Mouse (Mus musculus) ES-E14 (cell line): ENCODE measurements around the gene Tm7sf3. TPM values are rescaled to one million over a fixed set of nuclear protein-coding genes. Genes with fewer than 3 reads are reported as not detected.

Experiments
- DNase-seq: peaks from one replicate; pipeline ENCODE4 v3.0.0-alpha.2; 2013; ENCODE audit warnings: low read depth, low spot score
- H3K27ac ChIP-seq: 2 replicates; pipeline ENCODE4 v1.5.1; 2012; ENCODE audit warnings: low read depth, mild to moderate bottlenecking, low read length, moderate library complexity, mixed read lengths; ENCODE audit not compliant: poor library complexity, insufficient read depth, severe bottlenecking
- H3K36me3 ChIP-seq: 2 replicates; pipeline ENCODE4 v1.6.1; 2012; ENCODE audit warnings: mild to moderate bottlenecking, low read length, moderate library complexity, mixed read lengths; ENCODE audit not compliant: control insufficient read depth, poor library complexity, insufficient read depth, severe bottlenecking
- H3K4me1 ChIP-seq, 2 experiments: fragments of 150-350 bp in 1 of 2; sonication (generic) in 1 of 2; 2 replicates each; pipeline ENCODE4 v1.6.1; 2012; ENCODE audit warnings: low read length in 2 of 2, mild to moderate bottlenecking in 1 of 2, mixed read lengths in 1 of 2; ENCODE audit not compliant: control insufficient read depth in 2 of 2, insufficient read depth in 2 of 2, poor library complexity in 1 of 2
- H3K4me3 ChIP-seq, 2 experiments: fragments of 150-350 bp in 1 of 2; sonication (generic) in 1 of 2; 2 replicates each; pipeline ENCODE4 v1.5.1; 2012; ENCODE audit warnings: low read length in 2 of 2, low read depth in 1 of 2, mild to moderate bottlenecking in 1 of 2, mixed read lengths in 1 of 2; ENCODE audit not compliant: insufficient read depth in 1 of 2, poor library complexity in 1 of 2, severe bottlenecking in 1 of 2
- H3K9ac ChIP-seq: 2 replicates; pipeline ENCODE4 v1.6.1; 2012; ENCODE audit warnings: low read depth, mild to moderate bottlenecking, low read length, mixed read lengths; ENCODE audit not compliant: poor library complexity, insufficient read depth, severe bottlenecking
- H3K9me3 ChIP-seq: fragments of 150-350 bp; sonication (generic); 2 replicates; pipeline ENCODE4 v1.6.1; 2012; ENCODE audit warnings: low read depth, mild to moderate bottlenecking, low read length; ENCODE audit not compliant: control insufficient read depth, insufficient read depth
- CHD2 ChIP-seq: IDR thresholded peaks from 2 replicates; pipeline ENCODE4 v1.6.1; 2014; ENCODE audit warnings: mild to moderate bottlenecking, low read depth, low read length, inconsistent platforms
- HCFC1 ChIP-seq: IDR thresholded peaks from 2 replicates; pipeline ENCODE4 v1.6.1; 2012; ENCODE audit warnings: low read length, inconsistent platforms, borderline replicate concordance; ENCODE audit not compliant: insufficient read depth
- MAFK ChIP-seq: IDR thresholded peaks from 2 replicates; pipeline ENCODE4 v1.6.1; 2014; ENCODE audit warnings: mild to moderate bottlenecking, low read depth, low read length, inconsistent platforms; ENCODE audit not compliant: insufficient read depth
- ZC3H11A ChIP-seq: IDR thresholded peaks from 2 replicates; pipeline ENCODE4 v1.6.1; 2012; ENCODE audit warnings: low read depth, mild to moderate bottlenecking, inconsistent platforms, low read length, borderline replicate concordance
- ZNF384 ChIP-seq: IDR thresholded peaks from 2 replicates; pipeline ENCODE4 v1.6.1; 2012; ENCODE audit warnings: low read depth, low read length, inconsistent platforms
- in situ Hi-C, 2 experiments: fragments of 600-800 bp; cut with MboI; formaldehyde crosslinking; loops; one replicate each; pipeline ENCODE4 v1.15.1; 2025; ENCODE audit warnings: low sequenced_read_pairs in 2 of 2, inconsistent platforms in 1 of 2; ENCODE audit not compliant: unreplicated experiment in 2 of 2
- total RNA-seq: library from RNA; depleted of rRNA; stranded (reverse); fragments of 300-350 nt; gene quantifications from 2 replicates; pipeline ENCODE4 v1.2.3, GENCODE M21; 2012

The Tm7sf3 gene
- total RNA-seq, 1 experiment, result 99.6 TPM

GRCm38 (mm10) chr6:146664116-146664515, 21.5 kb upstream of the Tm7sf3 start:
- in situ Hi-C loops, result no loop called here
- Histone ChIP-seq H3K36me3 (no peaks in the 10 kb centered on the region), H3K4me1 (no peaks in the 10 kb centered on the region), H3K4me3 (no peak overlapping the region), H3K9ac (no peak overlapping the region), H3K27ac (no peak overlapping the region), H3K9me3 (no peaks in the 10 kb centered on the region)
- DNase-seq, result no peak
- no peak for TF ChIP-seq CHD2
- no peak for TF ChIP-seq ZC3H11A
- no peak for TF ChIP-seq MAFK
- TF ChIP-seq HCFC1, result no peak
- TF ChIP-seq ZNF384, result no peak

GRCm38 (mm10) chr6:146662679-146663078, 20.1 kb upstream of the Tm7sf3 start:
- DNase-seq, result peak; percentile 44
- Histone ChIP-seq H3K9ac (no peak overlapping the region), H3K4me1 (no peaks in the 10 kb centered on the region), H3K36me3 (no peaks in the 10 kb centered on the region), H3K27ac (no peak overlapping the region), H3K9me3 (no peaks in the 10 kb centered on the region), H3K4me3 (no peak overlapping the region)
- in situ Hi-C loops, result no loop called here
- TF ChIP-seq ZNF384, result 0 out of 2 replicates have a peak, but pooled peaks have one; percentile 18
- TF ChIP-seq CHD2, result no peak
- TF ChIP-seq ZC3H11A, result 0 out of 2 replicates have a peak, but pooled peaks have one; percentile 24

GRCm38 (mm10) chr6:146661655-146662054, 19.0 kb upstream of the Tm7sf3 start:
- no peak overlapping the region for H3K27ac ChIP-seq
- H3K9ac ChIP-seq, result no peak overlapping the region
- TF ChIP-seq ZNF384 (no peak), CHD2 (no peak), HCFC1 (no peak), MAFK (no peak), ZC3H11A (no peak)
- no peaks in the 10 kb centered on the region for H3K9me3 ChIP-seq
- in situ Hi-C loops, result no loop called here
- no peaks in the 10 kb centered on the region for H3K4me1 ChIP-seq
- no peaks in the 10 kb centered on the region for H3K36me3 ChIP-seq
- H3K4me3 ChIP-seq, result no peak overlapping the region
- DNase-seq, result no peak

GRCm38 (mm10) chr6:146660591-146660990, 18.0 kb upstream of the Tm7sf3 start:
- Histone ChIP-seq H3K9me3 (no peaks in the 10 kb centered on the region), H3K27ac (no peak overlapping the region), H3K9ac (no peak overlapping the region), H3K36me3 (no peaks in the 10 kb centered on the region), H3K4me3 (no peak overlapping the region), H3K4me1 (no peaks in the 10 kb centered on the region)
- no peak for DNase-seq
- in situ Hi-C loops, result no loop called here
- no peak for TF ChIP-seq MAFK

GRCm38 (mm10) chr6:146653197-146653596, 10.6 kb upstream of the Tm7sf3 start:
- Histone ChIP-seq H3K9me3 (no peaks in the 10 kb centered on the region), H3K4me3 (no peak overlapping the region), H3K27ac (no peak overlapping the region), H3K36me3 (no peaks in the 10 kb centered on the region), H3K4me1 (no peaks in the 10 kb centered on the region), H3K9ac (no peak overlapping the region)
- DNase-seq, result no peak
- in situ Hi-C loops, result no loop called here
- TF ChIP-seq CHD2 (no peak), MAFK (no peak), ZNF384 (no peak), HCFC1 (no peak), ZC3H11A (no peak)
